Mouse (Mus musculus): ENCODE data around the gene Set.
"Not testable (repeated sequence)": the region's sequence is repeated elsewhere in the genome, so short reads cannot be mapped to it uniquely, and the experiment has no call there.

The Set gene

GRCm38 (mm10) chr2:30057223-30057904 is at the start of gene Set:
Gene Set, plus strand, starts transcription at chr2:30057378.
- no peak for DNase-seq

DNA sequence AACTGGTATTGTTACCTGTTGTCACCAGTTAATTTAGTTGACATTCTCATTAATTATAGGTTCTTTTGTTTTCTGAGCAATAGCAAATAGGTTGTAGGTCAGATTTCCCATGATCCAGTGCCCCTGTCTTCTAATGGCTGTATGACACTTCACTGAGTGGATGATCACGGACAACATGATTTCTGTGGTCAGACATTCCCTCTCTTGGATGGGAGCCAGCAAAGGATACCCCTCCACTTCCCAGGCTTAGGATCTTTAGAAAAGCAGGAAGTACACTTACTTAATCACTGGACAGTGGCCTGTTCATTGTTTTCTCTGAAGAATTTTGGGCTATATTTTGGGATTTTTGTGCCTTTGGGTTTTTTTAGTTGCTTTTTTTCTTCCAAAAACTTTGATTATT is 48.1 kb upstream of the Set start:
- no peak for DNase-seq

- DNase-seq, result no peak
These were observed 46.3 kb upstream of the Set start for GRCm38 (mm10) chr2:30010840-30011281.

- no peak for DNase-seq
These were observed 42.7 kb upstream of the Set start for GRCm38 (mm10) chr2:30014326-30014966.

DNA sequence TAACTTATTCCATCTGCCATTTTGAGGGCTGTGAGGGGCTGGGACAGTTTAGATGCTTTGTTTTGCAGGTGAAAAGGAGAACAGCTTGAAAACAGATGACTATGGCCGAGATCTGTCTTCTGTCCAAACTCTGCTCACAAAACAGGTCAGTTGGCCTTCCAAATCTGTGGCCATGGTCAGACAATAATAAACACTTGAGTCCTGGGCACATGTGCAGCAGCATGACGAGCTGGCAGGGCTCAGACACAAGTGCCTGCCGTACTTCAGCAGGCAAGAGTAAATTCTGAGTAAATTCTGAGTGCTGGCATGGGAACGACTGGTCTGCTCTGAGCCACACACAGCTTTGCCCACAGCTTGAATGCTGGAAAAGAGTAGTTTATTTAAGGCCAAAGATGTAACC is 31.7 kb upstream of the Set start:
- no peak for DNase-seq

- DNase-seq, result no peak
These were observed 30.2 kb upstream of the Set start for GRCm38 (mm10) chr2:30026997-30027396.

DNA sequence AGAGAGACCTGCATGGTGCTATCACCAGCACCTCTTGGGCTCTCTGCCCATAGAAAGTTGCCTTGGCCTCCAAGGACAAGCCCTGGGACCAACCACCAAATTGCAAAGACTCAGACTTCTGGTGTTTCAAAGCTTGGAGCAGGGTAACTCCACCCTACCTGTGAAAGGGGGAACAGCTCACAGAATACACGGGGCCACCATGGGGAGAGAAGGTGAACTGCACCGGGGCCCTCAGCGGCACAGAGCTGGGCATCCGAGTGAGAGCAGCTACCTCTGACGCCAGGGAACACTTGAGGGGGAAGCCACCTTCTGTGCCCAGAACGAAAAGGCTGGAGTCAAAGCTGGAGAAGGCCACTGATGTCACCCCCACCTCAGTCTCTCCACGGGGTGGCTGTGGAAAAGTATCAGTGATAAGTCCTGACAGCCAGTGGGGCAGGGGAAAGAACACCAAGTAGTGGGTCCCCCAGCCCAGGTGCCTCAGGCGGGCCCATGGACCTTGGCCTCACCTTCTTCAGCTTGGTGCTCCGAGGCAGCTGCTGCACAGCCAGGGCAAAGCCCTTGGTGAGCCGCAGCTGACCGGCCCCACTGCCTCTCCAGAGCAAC is 24.8 kb upstream of the Set start:
- peak; percentile 13 for DNase-seq

DNA sequence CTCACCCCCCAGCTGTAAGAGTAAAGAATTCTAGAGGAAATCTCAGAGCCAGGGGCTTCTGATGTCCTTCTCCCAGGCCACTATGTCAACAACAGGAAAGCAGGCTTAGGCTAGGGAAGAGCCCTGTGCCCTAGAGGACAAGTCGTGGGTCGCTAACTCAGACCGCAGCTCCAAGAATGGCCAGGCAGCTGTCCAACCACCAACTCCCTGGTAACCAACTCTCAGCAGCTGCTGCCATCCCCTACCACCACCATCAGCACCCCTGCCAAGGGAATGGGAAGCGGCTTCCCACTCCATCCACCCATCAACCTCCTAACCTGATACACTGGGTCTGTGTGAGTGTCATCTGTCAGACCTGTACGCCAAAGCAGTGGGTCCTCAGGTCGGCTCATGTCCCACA is 24.2 kb upstream of the Set start:
- no peak for DNase-seq

GRCm38 (mm10) chr2:30037762-30038161 is 19.4 kb upstream of the Set start:
- no peak for DNase-seq

- no peak for DNase-seq
These were observed 18.8 kb upstream of the Set start for GRCm38 (mm10) chr2:30038370-30038769.

DNA sequence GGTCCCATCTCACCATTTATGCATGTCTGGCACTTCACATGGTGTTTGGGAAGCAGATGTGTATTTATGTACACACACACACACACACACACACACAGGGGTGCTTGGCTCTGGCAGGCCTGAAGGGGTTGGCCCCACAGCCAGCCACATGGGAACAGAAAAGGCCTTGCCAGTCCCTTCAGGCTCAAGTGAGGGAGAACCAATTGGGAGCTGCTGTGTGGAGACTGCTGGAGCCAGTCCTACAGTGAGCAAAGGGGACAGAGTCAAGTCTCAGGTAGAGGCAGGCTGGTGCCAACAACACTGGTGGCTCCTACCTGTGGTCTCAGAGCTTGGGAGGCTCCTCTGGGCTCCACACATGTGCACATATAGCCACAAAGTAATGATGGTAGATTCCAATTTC is 17.5 kb upstream of the Set start:
- no peak for DNase-seq

- DNase-seq, result peak; percentile 83
These were observed 14.7 kb upstream of the Set start for GRCm38 (mm10) chr2:30042445-30042844.

DNA sequence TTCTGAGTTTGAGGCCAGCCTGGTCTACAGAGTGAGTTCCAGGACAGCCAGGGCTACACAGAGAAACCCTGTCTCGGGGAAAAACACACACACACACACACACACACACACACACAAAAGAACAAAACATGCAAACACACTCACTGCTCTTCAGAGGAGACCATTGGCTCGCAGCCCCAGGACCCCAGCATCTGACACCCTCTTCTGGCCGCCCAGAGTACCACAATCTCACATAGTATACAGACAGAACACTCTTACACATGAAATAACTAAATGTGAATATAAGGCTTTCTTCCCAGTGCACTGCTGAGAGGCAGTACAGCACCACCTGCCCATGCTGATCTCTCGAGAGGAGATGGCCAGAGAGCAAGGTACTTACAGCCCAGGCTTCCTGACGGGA is 12.6 kb upstream of the Set start:
- no peak for DNase-seq

DNA sequence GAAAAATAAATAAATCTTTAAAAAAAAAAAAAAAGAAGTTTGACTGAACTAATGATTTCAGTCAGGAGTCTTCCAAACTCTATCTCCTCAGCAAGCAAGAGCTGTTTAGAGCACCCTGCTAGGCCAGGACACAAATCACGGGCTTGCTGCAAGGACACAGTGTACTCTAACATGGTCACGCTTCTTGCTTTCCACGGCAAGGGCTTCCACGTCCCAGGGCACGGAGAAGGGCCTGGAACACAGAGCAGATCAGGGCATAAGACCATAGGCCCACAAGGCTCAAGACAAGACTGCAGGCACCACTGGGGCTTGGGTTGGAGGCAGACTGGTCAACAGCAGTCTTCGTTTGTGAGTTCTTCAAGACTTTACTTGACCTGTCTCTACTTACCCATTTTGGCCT is 10.1 kb upstream of the Set start:
- DNase-seq, result no peak

- DNase-seq, result no peak
These were observed 9.1 kb upstream of the Set start for GRCm38 (mm10) chr2:30048101-30048501.

GRCm38 (mm10) chr2:30048699-30049388 is 8.3 kb upstream of the Set start, which contains the start of gene Wdr34:
Gene Wdr34, minus strand, starts transcription at chr2:30048881.
- DNase-seq, result peak; percentile 99

GRCm38 (mm10) chr2:30049831-30050230 is 7.3 kb upstream of the Set start:
- no peak for DNase-seq

DNA sequence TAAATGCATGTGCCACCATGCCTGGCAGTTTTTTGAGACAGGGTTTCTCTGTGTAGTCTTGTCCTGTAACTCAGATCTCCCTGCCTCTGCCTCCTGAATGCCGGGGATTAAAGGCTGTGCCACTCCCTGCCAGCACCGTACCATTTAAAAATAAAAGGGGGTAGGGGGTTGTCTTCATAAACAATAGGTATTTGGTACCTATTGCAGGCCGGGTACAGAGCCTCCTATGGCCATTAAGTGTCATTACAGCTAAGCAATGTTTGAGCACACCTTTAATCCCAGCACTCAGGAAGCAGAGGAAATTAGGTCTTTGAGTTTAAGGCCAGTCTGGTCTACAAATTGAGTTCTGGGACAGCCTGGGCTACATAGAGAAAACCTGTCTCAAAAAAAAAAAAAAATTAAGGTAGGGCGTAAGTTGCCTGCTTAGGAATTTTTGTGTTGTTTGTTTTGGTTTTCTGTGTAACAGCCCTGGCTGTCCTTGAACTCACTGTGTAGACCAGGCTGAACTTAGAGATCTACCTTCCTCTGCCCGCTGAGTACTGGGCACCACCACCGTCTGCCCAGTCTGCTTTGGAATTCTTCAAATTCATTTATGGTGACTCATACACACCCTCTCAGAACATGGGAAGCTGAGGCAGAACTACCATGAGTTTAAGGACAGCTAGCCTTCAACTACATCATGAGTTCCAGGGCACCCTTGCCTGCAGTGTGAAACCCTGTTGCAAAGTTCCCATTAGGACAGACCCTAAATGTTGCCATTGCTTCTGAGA is 5.0 kb upstream of the Set start:
- no peak for DNase-seq

GRCm38 (mm10) chr2:30055310-30055709 is 1.9 kb upstream of the Set start:
- not testable (repeated sequence) for DNase-seq

DNA sequence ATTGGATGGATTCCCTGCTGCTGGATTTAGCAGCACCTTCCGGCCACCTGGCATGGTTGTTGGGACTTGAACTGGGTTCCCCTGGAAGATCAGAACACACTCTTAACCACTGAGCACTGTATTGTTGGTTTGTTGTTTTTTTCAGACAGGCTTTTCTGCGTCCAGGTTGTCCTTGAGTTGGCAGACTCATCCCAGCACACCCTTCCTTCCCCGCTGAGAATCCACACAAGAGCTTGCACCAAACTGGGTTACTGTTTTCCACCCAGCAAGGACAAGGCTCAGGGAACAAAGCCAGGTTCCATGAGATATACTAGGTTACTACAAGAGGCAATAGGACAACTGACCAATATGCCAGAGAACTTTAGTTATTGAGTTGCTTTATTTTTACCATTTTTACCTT is 442 bp upstream of the Set start:
- no peak for DNase-seq

- DNase-seq, result no peak
These were observed 1.2 kb downstream of the Set start for GRCm38 (mm10) chr2:30058418-30058817.

GRCm38 (mm10) chr2:30061215-30062166 is 4.3 kb downstream of the Set start:
- DNase-seq, result peak; percentile 77

Data from thymus, postnatal 25 days (tissue).